Mouse (Mus musculus) lung, embryonic 16.5 days (tissue): ENCODE data around the gene Fat2. TPM values are rescaled to one million over a fixed set of nuclear protein-coding genes. Genes with fewer than 3 reads are reported as not detected.

Experiments
- ATAC-seq: fragments of 200-750 bp; cut with Nextera tagmentation; 2 replicates; pipeline ENCODE4 v1.8.0; 2017; ENCODE audit warnings: low read depth, mild to moderate bottlenecking, moderate library complexity
- H3K27ac ChIP-seq: fragments of 300-500 bp; sonication (generic); 2 replicates; pipeline ENCODE4 v1.5.1; 2014; ENCODE audit warnings: mild to moderate bottlenecking, control low read depth, low read length
- H3K27me3 ChIP-seq: fragments of 300-500 bp; sonication (generic); 2 replicates; pipeline ENCODE4 v1.6.1; 2014; ENCODE audit warnings: low read depth, low read length, mixed read lengths; ENCODE audit not compliant: control insufficient read depth, insufficient read depth
- H3K36me3 ChIP-seq: fragments of 300-500 bp; sonication (generic); 2 replicates; pipeline ENCODE4 v1.6.1; 2014; ENCODE audit warnings: low read length; ENCODE audit not compliant: control insufficient read depth, insufficient read depth
- H3K4me1 ChIP-seq: fragments of 300-500 bp; sonication (generic); replicated peaks from 2 replicates; pipeline ENCODE4 v1.6.1; 2014; ENCODE audit warnings: low read length, mixed read lengths; ENCODE audit not compliant: control insufficient read depth, insufficient read depth
- H3K4me2 ChIP-seq: fragments of 300-500 bp; sonication (generic); 2 replicates; pipeline ENCODE4 v1.6.1; 2014; ENCODE audit warnings: low read depth, low read length, control low read depth
- H3K4me3 ChIP-seq: fragments of 300-500 bp; sonication (generic); 2 replicates; pipeline ENCODE4 v1.5.1; 2014; ENCODE audit warnings: mild to moderate bottlenecking, low read length, control low read depth
- H3K9ac ChIP-seq: fragments of 300-500 bp; sonication (generic); 2 replicates; pipeline ENCODE4 v1.6.1; 2014; ENCODE audit warnings: low read length, control low read depth
- H3K9me3 ChIP-seq: fragments of 300-500 bp; sonication (generic); 2 replicates; pipeline ENCODE4 v1.6.1; 2016; ENCODE audit warnings: low read length; ENCODE audit not compliant: control insufficient read depth
- WGBS: fragments of 180-500 bp; shearing (Covaris S2); extraction: QIAGEN DNeasy Blood & Tissue Kit; methylation state at CpG from one replicate; pipeline ENCODE4 v1.1.7; 2014; 5-methylcytosine and 5-hydroxymethylcytosine counted together
- polyA plus RNA-seq: library from polyadenylated mRNA; unstranded; fragments of >200 nt; fragmentation: Nextera tagmentation; extraction: Ambion mirVana; gene quantifications from 2 replicates; pipeline ENCODE4 v1.2.1, GENCODE M21; 2015

Gene Fat2
- polyA plus RNA-seq, 1 experiment from 2014 or later, result 0.49 TPM

GRCm38 (mm10) chr11:55234288-55234687 lies 102.1 kb downstream of the Fat2 start:
- H3K4me2 ChIP-seq, result no peak overlapping the region

DNA sequence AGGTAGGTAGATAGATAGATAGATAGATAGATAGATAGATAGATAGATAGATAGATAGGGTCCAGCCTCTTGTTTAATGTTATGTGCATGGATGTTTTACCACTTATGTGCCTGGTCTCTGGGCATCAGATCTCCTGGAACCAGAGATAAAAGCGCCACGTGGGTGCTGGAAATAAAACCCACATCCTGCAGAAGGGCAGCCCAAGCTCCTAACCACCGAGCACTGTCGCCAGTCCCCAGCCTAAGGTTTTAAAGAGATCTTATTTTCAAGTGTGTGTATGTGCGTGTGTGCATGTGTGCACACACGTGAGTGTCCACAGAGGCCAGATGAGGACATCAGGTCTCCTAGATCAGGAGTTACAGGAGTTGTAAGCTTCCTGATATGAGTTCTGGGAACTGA lies 105.3 kb downstream of the Fat2 start:
- Histone ChIP-seq H3K4me2 (no peak overlapping the region), H3K27me3 (no peaks in the 10 kb centered on the region), H3K36me3 (peaks cover 2% of the 10 kb centered on the region), H3K9ac (no peak overlapping the region), H3K4me3 (no peak overlapping the region), H3K27ac (no peak overlapping the region), H3K9me3 (no peaks in the 10 kb centered on the region), H3K4me1 (no peaks in the 10 kb centered on the region)
- WGBS, result 88% methylated on average over 6 of the region's 6 CpGs
- ATAC-seq, result no peak

More at GRCm38 (mm10) chr11:55234288-55234687, 102.1 kb downstream of the Fat2 start:
- no peak for ATAC-seq
- H3K9ac ChIP-seq, result no peak overlapping the region
- WGBS, result 84% methylated on average over 7 of the region's 7 CpGs
- H3K36me3 ChIP-seq, result peaks cover 2% of the 10 kb centered on the region
- H3K27ac ChIP-seq, result no peak overlapping the region
- H3K9me3 ChIP-seq, result no peaks in the 10 kb centered on the region
- H3K27me3 ChIP-seq, result no peaks in the 10 kb centered on the region
- no peak overlapping the region for H3K4me3 ChIP-seq
- no peaks in the 10 kb centered on the region for H3K4me1 ChIP-seq

DNA sequence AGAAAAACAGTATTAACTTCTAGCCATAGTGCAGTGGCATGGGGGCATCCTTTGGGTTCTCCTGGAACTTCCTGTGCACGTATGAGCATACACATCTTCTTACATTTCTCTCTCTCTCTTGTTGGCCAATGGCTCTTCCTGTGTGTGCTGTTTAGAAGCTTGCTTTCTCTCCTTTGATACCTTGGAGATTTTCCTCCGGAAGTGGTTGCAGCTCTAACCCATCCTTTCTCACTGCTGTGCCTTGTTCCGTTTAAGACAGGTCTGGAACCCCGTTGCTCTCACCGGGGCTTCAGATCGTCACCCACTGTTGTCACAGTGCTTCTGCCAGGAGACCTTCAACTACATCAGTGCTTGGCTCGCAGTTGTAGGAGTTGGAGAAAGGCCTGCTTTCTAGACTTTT lies 115.1 kb downstream of the Fat2 start:
- ATAC-seq, result no peak
- WGBS, result 86% methylated on average over 7 of the region's 7 CpGs
- H3K27me3 ChIP-seq, result no peaks in the 10 kb centered on the region
- no peak overlapping the region for H3K4me2 ChIP-seq
- H3K36me3 ChIP-seq, result peaks cover 6% of the 10 kb centered on the region; the same call in 1 of the 2 replicates
- H3K9ac ChIP-seq, result no peak overlapping the region
- H3K4me3 ChIP-seq, result no peak overlapping the region
- H3K4me1 ChIP-seq, result 0 out of 2 replicates have a peak, but pooled peaks cover 4% of the 10 kb centered on the region
- no peak overlapping the region for H3K27ac ChIP-seq
- no peaks in the 10 kb centered on the region for H3K9me3 ChIP-seq

DNA sequence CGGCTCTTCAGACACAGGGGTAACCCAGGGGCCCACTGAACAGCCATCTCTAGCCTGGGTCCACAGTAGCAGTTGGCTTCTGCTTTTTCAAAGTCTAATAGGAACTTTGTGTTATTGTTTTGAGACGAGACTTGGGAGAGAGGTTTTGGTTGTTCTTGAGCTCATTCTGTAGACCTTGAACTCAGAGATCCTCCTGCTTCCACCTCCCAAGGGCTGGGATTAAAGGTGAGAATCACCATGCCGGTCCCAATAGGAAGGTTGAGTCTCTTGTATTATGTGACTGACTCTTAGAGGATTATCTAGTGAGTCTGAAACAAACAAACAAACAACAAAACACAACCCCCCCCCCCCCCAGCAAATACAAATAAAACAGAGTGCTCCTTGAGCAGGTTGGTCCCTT lies 117.9 kb downstream of the Fat2 start:
- 67% methylated on average over 3 of the region's 3 CpGs for WGBS
- Histone ChIP-seq H3K9me3 (no peaks in the 10 kb centered on the region), H3K27ac (no peak overlapping the region), H3K4me1 (peaks cover 8% of the 10 kb centered on the region; the same call in 1 of the 2 replicates), H3K4me2 (no peak overlapping the region), H3K27me3 (no peaks in the 10 kb centered on the region), H3K36me3 (peaks cover 2% of the 10 kb centered on the region; the same call in 1 of the 2 replicates), H3K4me3 (no peak overlapping the region), H3K9ac (no peak overlapping the region)
- ATAC-seq, result no peak

DNA sequence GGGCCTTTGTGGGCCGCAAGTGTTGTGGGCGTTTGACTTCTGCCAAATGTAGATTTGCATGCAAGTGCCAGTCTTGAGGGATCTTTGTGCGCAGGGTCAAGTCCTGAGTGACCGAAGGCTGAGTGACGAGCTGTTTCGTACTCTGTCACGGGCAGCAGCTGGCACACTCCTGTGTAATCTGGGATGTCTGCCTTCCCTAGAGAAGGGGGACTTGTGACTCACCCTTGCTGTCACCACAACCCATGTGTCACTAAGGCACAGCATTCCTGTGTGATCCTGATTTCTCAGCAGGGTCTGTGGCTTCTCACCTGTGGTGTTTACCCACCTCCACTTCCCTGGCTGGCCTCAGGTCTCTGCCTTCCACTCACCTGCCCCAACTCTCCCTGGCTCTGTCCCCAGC lies 118.5 kb downstream of the Fat2 start:
- H3K4me2 ChIP-seq, result no peak overlapping the region
- H3K4me1 ChIP-seq, result peaks cover 8% of the 10 kb centered on the region; the same call in 1 of the 2 replicates
- WGBS, result 84% methylated on average over 7 of the region's 7 CpGs
- no peaks in the 10 kb centered on the region for H3K9me3 ChIP-seq
- peaks cover 2% of the 10 kb centered on the region; the same call in 1 of the 2 replicates for H3K36me3 ChIP-seq
- H3K4me3 ChIP-seq, result no peak overlapping the region
- no peak overlapping the region for H3K27ac ChIP-seq
- H3K27me3 ChIP-seq, result no peaks in the 10 kb centered on the region
- no peak overlapping the region for H3K9ac ChIP-seq
- ATAC-seq, result no peak

- H3K9ac ChIP-seq, result no peak overlapping the region
- no peak for ATAC-seq
- H3K36me3 ChIP-seq, result peaks cover 2% of the 10 kb centered on the region; the same call in 1 of the 2 replicates
- no peaks in the 10 kb centered on the region for H3K9me3 ChIP-seq
- no peak overlapping the region for H3K4me2 ChIP-seq
- WGBS, result 66% methylated on average over 4 of the region's 4 CpGs
- H3K27ac ChIP-seq, result no peak overlapping the region
- peaks cover 8% of the 10 kb centered on the region; the same call in 1 of the 2 replicates for H3K4me1 ChIP-seq
- no peaks in the 10 kb centered on the region for H3K27me3 ChIP-seq
- H3K4me3 ChIP-seq, result no peak overlapping the region
Observed at GRCm38 (mm10) chr11:55217418-55217817, 118.9 kb downstream of the Fat2 start.

DNA sequence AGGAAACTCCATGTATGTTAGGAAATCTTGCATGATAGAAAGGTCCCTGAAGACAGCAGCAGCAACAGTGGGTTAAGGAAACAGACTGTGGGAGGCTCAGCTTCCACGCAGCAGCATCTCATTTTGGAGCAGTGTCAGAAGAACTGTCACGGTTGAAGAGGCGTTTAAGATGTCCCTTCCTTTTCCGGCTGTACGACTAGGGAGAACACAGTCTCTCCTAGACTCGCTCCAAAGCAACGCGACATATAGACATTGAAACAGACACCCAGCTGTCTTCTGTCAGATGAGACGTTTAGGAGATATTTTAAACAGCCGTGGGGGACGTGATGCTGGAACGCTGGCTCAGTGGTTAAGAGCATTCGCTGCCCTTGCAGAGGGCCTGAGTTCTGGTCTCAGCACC lies 119.5 kb downstream of the Fat2 start:
- peak; percentile 81 for ATAC-seq

GRCm38 (mm10) chr11:55216061-55216460 lies 120.3 kb downstream of the Fat2 start:
- H3K27ac ChIP-seq, result no peak overlapping the region; the same call in 1 of the 2 replicates
- H3K36me3 ChIP-seq, result peaks cover 2% of the 10 kb centered on the region; the same call in 1 of the 2 replicates
- WGBS, result 50% methylated on average over 4 of the region's 4 CpGs
- H3K9me3 ChIP-seq, result no peaks in the 10 kb centered on the region
- no peak overlapping the region for H3K4me2 ChIP-seq
- no peak overlapping the region for H3K4me3 ChIP-seq
- H3K4me1 ChIP-seq, result peaks cover 8% of the 10 kb centered on the region; the same call in 1 of the 2 replicates
- H3K27me3 ChIP-seq, result no peaks in the 10 kb centered on the region
- no peak for ATAC-seq
- no peak overlapping the region for H3K9ac ChIP-seq

More for the DNA sequence above, 119.5 kb downstream of the Fat2 start:
- no peaks in the 10 kb centered on the region for H3K9me3 ChIP-seq
- H3K36me3 ChIP-seq, result peaks cover 2% of the 10 kb centered on the region; the same call in 1 of the 2 replicates
- H3K4me2 ChIP-seq, result no peak overlapping the region
- no peak overlapping the region for H3K9ac ChIP-seq
- no peak overlapping the region for H3K4me3 ChIP-seq
- H3K4me1 ChIP-seq, result peaks cover 8% of the 10 kb centered on the region; the same call in 1 of the 2 replicates
- peak overlapping the region; percentile 79 for H3K27ac ChIP-seq
- WGBS, result 47% methylated on average over 13 of the region's 13 CpGs
- H3K27me3 ChIP-seq, result no peaks in the 10 kb centered on the region

- Histone ChIP-seq H3K36me3 (peaks cover 2% of the 10 kb centered on the region; the same call in 1 of the 2 replicates), H3K4me1 (peaks cover 8% of the 10 kb centered on the region; the same call in 1 of the 2 replicates), H3K9me3 (no peaks in the 10 kb centered on the region), H3K9ac (no peak overlapping the region), H3K4me2 (no peak overlapping the region), H3K4me3 (no peak overlapping the region), H3K27ac (peak overlapping the region; percentile 36; the same call in 1 of the 2 replicates), H3K27me3 (no peaks in the 10 kb centered on the region)
- whole genome bisulfite sequencing, result 59% methylated on average over 3 of the region's 3 CpGs
- peak; percentile 50; the same call in 1 of the 2 replicates for ATAC-seq
Observed at GRCm38 (mm10) chr11:55214978-55215377, 121.4 kb downstream of the Fat2 start.
